Mouse (Mus musculus) intestine, embryonic 14.5 days (tissue): Measurements from ENCODE around the gene Armc8. TPM values are rescaled to one million over a fixed set of nuclear protein-coding genes. Genes with fewer than 3 reads are reported as not detected.

Experiments
- ATAC-seq: fragments of 200-750 bp; cut with Nextera tagmentation; replicated peaks from 2 replicates; pipeline ENCODE4 v1.8.0; 2017; ENCODE audit warnings: low read depth, moderate number of reproducible peaks, moderate TSS enrichment, moderate library complexity; ENCODE audit not compliant: low FRiP score, low TSS enrichment
- DNase-seq: peaks from one replicate; pipeline ENCODE4 v3.0.0-alpha.2; 2018; ENCODE audit warnings: low spot score
- H3K27ac ChIP-seq: fragments of 300-500 bp; sonication (generic); 2 replicates; pipeline ENCODE4 v1.5.1; 2014; ENCODE audit warnings: low read depth, mild to moderate bottlenecking, control low read depth
- H3K27me3 ChIP-seq: fragments of 300-500 bp; sonication (generic); replicated peaks from 2 replicates; pipeline ENCODE4 v1.6.1; 2014; ENCODE audit warnings: low read length, control low read depth; ENCODE audit not compliant: control insufficient read depth, insufficient read depth
- H3K36me3 ChIP-seq: fragments of 300-500 bp; sonication (generic); 2 replicates; pipeline ENCODE4 v1.6.1; 2014; ENCODE audit warnings: low read length, control low read depth; ENCODE audit not compliant: control insufficient read depth, insufficient read depth
- H3K4me1 ChIP-seq: fragments of 300-500 bp; sonication (generic); replicated peaks from 2 replicates; pipeline ENCODE4 v1.6.1; 2014; ENCODE audit warnings: low read length, control low read depth, mixed read lengths; ENCODE audit not compliant: control insufficient read depth, insufficient read depth
- H3K4me2 ChIP-seq: fragments of 300-500 bp; sonication (generic); 2 replicates; pipeline ENCODE4 v1.6.1; 2014; ENCODE audit warnings: low read length
- H3K4me3 ChIP-seq: fragments of 300-500 bp; sonication (generic); 2 replicates; pipeline ENCODE4 v1.5.1; 2014; ENCODE audit warnings: low read depth, low read length, control low read depth, mixed read lengths
- H3K9ac ChIP-seq: fragments of 300-500 bp; sonication (generic); 2 replicates; pipeline ENCODE4 v1.6.1; 2014; ENCODE audit warnings: mild to moderate bottlenecking, low read length
- H3K9me3 ChIP-seq: fragments of 300-500 bp; sonication (generic); 2 replicates; pipeline ENCODE4 v1.6.1; 2016; ENCODE audit warnings: low read length, control low read depth; ENCODE audit not compliant: control insufficient read depth
- WGBS: fragments of 180-500 bp; shearing (Covaris S2); extraction: QIAGEN DNeasy Blood & Tissue Kit; methylation state at CpG from one replicate; pipeline ENCODE4 v1.1.7; 2014; 5-methylcytosine and 5-hydroxymethylcytosine counted together
- polyA plus RNA-seq: library from polyadenylated mRNA; unstranded; fragments of >200 nt; fragmentation: Nextera tagmentation; extraction: Ambion mirVana; gene quantifications from 2 replicates; pipeline ENCODE4 v1.2.1, GENCODE M21; 2014

Armc8 gene
- polyA plus RNA-seq, 1 experiment from 2014 or later, result 28.9 TPM

DNA sequence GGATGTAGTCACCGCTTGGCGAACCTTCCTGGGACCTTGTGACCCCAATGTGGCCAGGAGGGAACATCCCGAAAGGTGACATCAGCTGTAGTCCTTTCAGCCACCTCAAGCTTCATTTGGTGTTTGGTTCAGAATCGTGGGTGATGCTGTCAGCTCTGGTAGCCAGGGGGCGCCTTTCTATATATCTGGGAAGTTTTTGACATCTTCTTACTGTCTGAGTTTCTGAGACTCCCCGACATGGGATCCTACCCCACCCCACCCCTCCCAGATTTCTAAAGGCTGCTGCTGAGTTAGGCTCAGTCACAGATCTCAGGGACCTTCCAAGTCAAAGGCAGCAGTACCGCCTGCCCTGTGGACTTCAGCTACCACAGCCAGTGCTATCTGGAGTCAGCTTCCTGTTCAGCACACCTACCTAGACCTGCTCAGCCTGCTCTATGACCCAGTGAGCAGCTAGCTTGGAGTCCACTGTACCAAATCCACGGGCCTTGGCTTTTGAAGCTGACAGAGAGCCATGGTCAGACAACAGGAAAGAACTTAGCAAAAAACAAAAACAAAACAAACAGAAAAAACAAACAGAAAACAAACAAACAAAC lies 98.9 kb downstream of the Armc8 start:
- Histone ChIP-seq H3K27ac (no peak overlapping the region), H3K36me3 (no peaks in the 10 kb centered on the region)
- ATAC-seq, result peak; percentile 63

DNA sequence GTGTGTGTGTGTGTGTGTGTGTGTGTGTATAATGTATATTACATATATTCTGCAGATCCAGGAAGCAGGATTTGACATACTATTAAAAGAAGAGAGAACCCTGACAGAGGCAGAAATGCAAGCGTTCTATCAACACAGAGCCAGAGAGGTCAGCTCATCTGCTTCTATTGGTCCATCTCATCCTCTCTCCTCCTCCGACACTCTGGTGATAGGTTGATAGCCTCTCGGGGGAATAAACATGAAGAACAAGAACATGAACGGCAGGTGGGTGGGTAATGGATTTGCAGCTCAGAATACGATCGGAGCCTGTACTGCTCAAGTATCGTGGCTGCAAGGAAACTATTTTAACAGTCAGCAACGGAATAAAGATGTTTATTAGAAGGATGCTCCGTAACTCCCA lies 100.1 kb downstream of the Armc8 start:
- Histone ChIP-seq H3K4me3 (no peak overlapping the region), H3K9ac (no peak overlapping the region), H3K4me1 (no peaks in the 10 kb centered on the region), H3K4me2 (no peak overlapping the region), H3K27me3 (no peaks in the 10 kb centered on the region), H3K36me3 (no peaks in the 10 kb centered on the region), H3K9me3 (no peaks in the 10 kb centered on the region), H3K27ac (no peak overlapping the region)
- ATAC-seq (no peak), DNase-seq (no peak)
- 69% methylated on average over 9 of the region's 9 CpGs for WGBS

More for the DNA sequence above, 98.9 kb downstream of the Armc8 start:
- no peaks in the 10 kb centered on the region for H3K4me1 ChIP-seq
- no peak overlapping the region for H3K9ac ChIP-seq
- H3K9me3 ChIP-seq, result no peaks in the 10 kb centered on the region
- H3K27me3 ChIP-seq, result no peaks in the 10 kb centered on the region
- no peak overlapping the region for H3K4me3 ChIP-seq
- WGBS, result 63% methylated on average over 8 of the region's 8 CpGs
- H3K4me2 ChIP-seq, result no peak overlapping the region
- DNase-seq, result peak; percentile 55

GRCm38 (mm10) chr9:99464876-99465275 lies 103.8 kb downstream of the Armc8 start:
- Histone ChIP-seq H3K4me3 (no peak overlapping the region), H3K27ac (no peak overlapping the region), H3K27me3 (no peaks in the 10 kb centered on the region), H3K9ac (no peak overlapping the region), H3K4me1 (no peaks in the 10 kb centered on the region), H3K9me3 (no peaks in the 10 kb centered on the region), H3K36me3 (no peaks in the 10 kb centered on the region), H3K4me2 (no peak overlapping the region)
- WGBS, result 78% methylated on average over 6 of the region's 6 CpGs
- DNase-seq (no peak), ATAC-seq (no peak)

DNA sequence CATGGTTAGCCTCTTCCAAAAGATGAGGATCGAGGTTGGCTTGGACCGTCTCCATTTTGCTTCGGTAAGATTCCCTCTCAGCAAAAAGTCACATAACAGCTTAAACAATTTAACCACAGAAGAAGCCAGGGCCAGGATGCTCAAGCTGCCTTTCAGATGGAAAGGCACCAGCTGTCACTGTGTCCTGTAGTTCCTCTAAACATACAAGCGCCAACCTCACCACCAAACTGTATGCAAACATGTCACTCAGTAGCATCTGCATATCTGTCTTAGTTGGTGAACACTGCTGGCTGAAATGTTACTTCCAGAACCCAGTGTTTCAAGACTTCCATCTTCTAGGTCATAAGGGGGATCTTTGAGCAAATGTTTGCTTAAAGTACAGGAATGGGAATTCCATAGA lies 109.0 kb downstream of the Armc8 start:
- ATAC-seq, result no peak
- H3K27me3 ChIP-seq, result no peaks in the 10 kb centered on the region
- H3K4me1 ChIP-seq, result no peaks in the 10 kb centered on the region
- no peak for DNase-seq
- H3K9me3 ChIP-seq, result no peaks in the 10 kb centered on the region
- 83% methylated on average over 4 of the region's 4 CpGs for WGBS
- H3K27ac ChIP-seq, result no peak overlapping the region
- no peak overlapping the region for H3K4me2 ChIP-seq
- H3K9ac ChIP-seq, result no peak overlapping the region
- no peaks in the 10 kb centered on the region for H3K36me3 ChIP-seq
- no peak overlapping the region for H3K4me3 ChIP-seq

DNA sequence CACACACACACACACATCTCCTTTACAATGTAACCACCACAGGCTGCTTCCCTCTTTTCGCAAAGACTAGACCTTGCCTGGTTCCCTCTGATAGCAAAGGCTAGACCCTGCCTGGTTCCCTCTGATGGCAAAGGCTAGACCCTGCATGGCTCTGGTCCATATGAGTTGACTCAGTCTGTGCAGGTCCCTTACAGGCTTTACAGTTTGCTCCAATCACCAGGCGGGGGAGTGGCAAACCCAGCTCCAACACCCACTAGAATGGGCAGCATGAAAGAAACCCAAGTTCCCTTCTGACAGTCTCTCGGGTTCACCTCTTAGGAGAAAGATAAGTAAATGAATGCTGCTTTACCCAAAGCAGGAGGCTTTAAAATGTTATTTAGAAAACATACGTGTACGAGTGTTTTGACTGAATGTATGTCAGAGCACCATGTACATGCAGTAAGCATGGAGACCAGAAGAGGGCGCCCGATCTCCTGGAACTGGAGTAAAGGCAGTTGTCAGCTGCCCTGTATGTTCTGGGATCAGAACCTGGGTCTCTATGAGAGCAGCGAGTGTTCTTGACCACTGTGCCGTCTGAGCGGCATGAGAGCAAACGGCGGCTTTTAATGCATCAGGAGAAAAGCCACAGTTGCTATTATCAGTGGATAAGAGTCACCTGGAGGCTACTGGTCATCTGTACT lies 110.0 kb downstream of the Armc8 start:
- WGBS, result 41% methylated on average over 12 of the region's 12 CpGs
- Histone ChIP-seq H3K4me1 (no peaks in the 10 kb centered on the region), H3K9me3 (no peaks in the 10 kb centered on the region), H3K27me3 (no peaks in the 10 kb centered on the region), H3K27ac (no peak overlapping the region), H3K4me2 (no peak overlapping the region), H3K4me3 (no peak overlapping the region), H3K36me3 (no peaks in the 10 kb centered on the region), H3K9ac (no peak overlapping the region)
- ATAC-seq, result no peak
- DNase-seq, result peak; percentile 82

DNA sequence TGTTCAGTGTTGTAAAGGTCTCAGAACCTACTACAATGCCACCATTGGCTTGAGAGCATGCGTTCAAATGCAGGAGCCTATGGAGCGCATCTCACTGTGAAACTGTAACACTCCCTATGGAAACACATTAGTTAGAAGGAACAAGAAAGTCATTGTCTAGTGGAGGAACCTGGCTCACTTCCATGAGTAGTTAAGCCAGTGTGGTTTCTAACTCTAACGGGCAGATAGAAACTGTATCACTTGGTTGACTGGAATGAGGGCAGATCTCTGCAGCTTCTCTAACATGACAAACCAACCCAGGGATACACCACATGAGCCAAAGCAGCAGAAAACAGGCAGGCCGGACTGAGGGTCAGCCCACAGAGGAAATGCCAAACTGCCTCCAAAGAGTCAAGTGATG lies 114.5 kb downstream of the Armc8 start:
- WGBS, result 80% methylated on average over 4 of the region's 4 CpGs
- Histone ChIP-seq H3K27me3 (0 out of 2 replicates have a peak, but pooled peaks cover 7% of the 10 kb centered on the region), H3K9ac (no peak overlapping the region), H3K4me2 (no peak overlapping the region), H3K36me3 (no peaks in the 10 kb centered on the region), H3K9me3 (no peaks in the 10 kb centered on the region), H3K27ac (no peak overlapping the region), H3K4me1 (no peaks in the 10 kb centered on the region), H3K4me3 (no peak overlapping the region)
- no peak for ATAC-seq
- no peak for DNase-seq

DNA sequence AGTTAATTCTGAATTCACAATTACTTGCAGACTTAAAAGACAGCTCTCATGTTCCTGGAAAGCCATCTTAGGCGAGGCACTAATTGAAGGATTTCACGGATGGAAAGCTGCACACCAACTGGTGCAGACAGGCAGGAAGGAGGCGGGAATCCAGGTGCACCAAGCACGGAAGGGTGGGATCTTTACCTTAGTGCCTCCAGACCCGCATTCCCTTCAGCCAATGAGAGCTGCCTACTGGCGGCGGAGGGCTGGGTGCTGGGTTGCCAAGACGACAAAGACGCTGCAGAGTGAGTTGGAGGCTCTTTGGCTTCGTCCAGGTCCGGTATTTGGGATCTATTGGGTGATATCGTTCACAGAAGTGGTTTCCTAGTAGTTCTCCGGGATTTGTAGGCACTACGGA lies 117.5 kb downstream of the Armc8 start, which contains the start of gene Nme9:
Gene Nme9 (plus strand): TSS at position 315 of the 400 bp plus-strand sequence.
- no peak for DNase-seq
- H3K4me1 ChIP-seq, result no peaks in the 10 kb centered on the region

GRCm38 (mm10) chr9:99449886-99450647 lies 118.6 kb downstream of the Armc8 start:
- no peak overlapping the region for H3K27ac ChIP-seq
- H3K9ac ChIP-seq, result no peak overlapping the region
- no peaks in the 10 kb centered on the region for H3K9me3 ChIP-seq
- H3K36me3 ChIP-seq, result no peaks in the 10 kb centered on the region
- H3K4me2 ChIP-seq, result no peak overlapping the region
- ATAC-seq (no peak), DNase-seq (no peak)
- 46% methylated on average over 9 of the region's 9 CpGs for WGBS
- H3K4me1 ChIP-seq, result no peaks in the 10 kb centered on the region
- 0 out of 2 replicates have a peak, but pooled peaks cover 7% of the 10 kb centered on the region for H3K27me3 ChIP-seq
- no peak overlapping the region for H3K4me3 ChIP-seq

More for the DNA sequence above, 117.5 kb downstream of the Armc8 start, which contains the start of gene Nme9:
- Histone ChIP-seq H3K27me3 (0 out of 2 replicates have a peak, but pooled peaks cover 7% of the 10 kb centered on the region), H3K4me2 (peak within 1 kb of the TSS; percentile 9; the same call in 1 of the 2 replicates), H3K9me3 (no peaks in the 10 kb centered on the region), H3K4me3 (no peak within 1 kb of the TSS), H3K9ac (no peak within 1 kb of the TSS), H3K27ac (no peak within 1 kb of the TSS), H3K36me3 (no peaks in the 10 kb centered on the region)
- 10% methylated on average over 14 of the region's 14 CpGs for WGBS
- peak; percentile 63; the same call in 1 of the 2 replicates for ATAC-seq
